Mouse (Mus musculus) spleen, adult 2 months (tissue): ENCODE data around the gene Syt1. TPM values are rescaled to one million over a fixed set of nuclear protein-coding genes. Genes with fewer than 3 reads are reported as not detected.

Source experiments
- DNase-seq, 2 experiments: peaks; one replicate each; pipeline versions ENCODE4 v3.0.0 to v3.0.0-alpha.2; 2012 to 2021; ENCODE audit warnings: low spot score in 2 of 2, low read depth in 1 of 2
- H3K27ac ChIP-seq: fragments of 200-500 bp; 2 replicates; pipeline ENCODE4 v1.5.1; 2012; ENCODE audit warnings: low read length, inconsistent platforms; ENCODE audit not compliant: insufficient read depth
- H3K27me3 ChIP-seq: fragments of 200-500 bp; 2 replicates; pipeline ENCODE4 v1.6.1; 2012; ENCODE audit warnings: mild to moderate bottlenecking, moderate library complexity, low read length, inconsistent platforms; ENCODE audit not compliant: control insufficient read depth, insufficient read depth
- H3K36me3 ChIP-seq: fragments of 200-500 bp; 2 replicates; pipeline ENCODE4 v1.6.1; 2012; ENCODE audit warnings: mild to moderate bottlenecking, low read length, inconsistent platforms; ENCODE audit not compliant: control insufficient read depth, insufficient read depth
- H3K4me1 ChIP-seq: fragments of 200-500 bp; 2 replicates; pipeline ENCODE4 v1.6.1; 2011; ENCODE audit warnings: inconsistent platforms; ENCODE audit not compliant: control insufficient read depth, insufficient read depth, insufficient read length
- H3K4me3 ChIP-seq: fragments of 200-500 bp; 2 replicates; pipeline ENCODE4 v1.5.1; 2011; ENCODE audit warnings: mild to moderate bottlenecking, inconsistent platforms; ENCODE audit not compliant: insufficient read depth, insufficient read length; ENCODE audit errors: extremely low read depth
- CTCF ChIP-seq: fragments of 200-500 bp; IDR thresholded peaks from 2 replicates; pipeline ENCODE4 v1.5.1; 2011; ENCODE audit warnings: mild to moderate bottlenecking, inconsistent platforms; ENCODE audit not compliant: insufficient read depth, insufficient read length, insufficient replicate concordance; ENCODE audit errors: extremely low read depth
- POLR2A ChIP-seq: fragments of 200-500 bp; IDR thresholded peaks from 2 replicates; pipeline ENCODE4 v1.6.1; 2011; ENCODE audit warnings: low read depth, low read length, inconsistent platforms
- WGBS: fragments of 180-500 bp; shearing (Covaris S2); methylation state at CpG from one replicate; pipeline ENCODE4 v1.1.7; 2018; 5-methylcytosine and 5-hydroxymethylcytosine counted together
- polyA plus RNA-seq: library from polyadenylated mRNA; depleted of rRNA; stranded (reverse); fragments of >200 nt; gene quantifications from 2 replicates; pipeline ENCODE4 v1.2.3, GENCODE M21; 2012

Gene Syt1
- polyA plus RNA-seq, 1 experiment, result 0.44 TPM

DNA sequence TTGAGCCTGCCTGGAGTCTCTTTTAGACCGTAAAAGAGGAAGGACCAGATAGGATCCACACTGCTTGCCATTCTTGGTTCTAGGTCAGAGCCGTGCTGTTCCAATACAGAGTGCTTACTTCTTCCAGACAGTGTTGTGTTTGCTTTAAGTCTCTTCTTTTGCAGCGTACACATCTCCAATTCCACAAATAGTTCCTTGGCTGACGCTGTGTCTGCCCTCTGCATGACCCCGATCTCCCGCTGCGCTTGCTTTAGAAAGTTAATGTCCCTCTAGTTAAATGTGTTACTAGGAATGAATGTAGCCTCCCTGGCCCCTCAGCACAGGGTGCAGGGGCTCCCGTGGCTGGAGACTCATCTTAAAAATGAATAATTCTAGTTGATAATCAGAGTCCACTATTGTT is 442.6 kb downstream of the Syt1 start:
- no peak overlapping the region for H3K27ac ChIP-seq
- TF ChIP-seq CTCF (no peak), POLR2A (no peak)
- H3K4me1 ChIP-seq, result no peaks in the 10 kb centered on the region
- H3K4me3 ChIP-seq, result no peak overlapping the region
- 54% methylated on average over 8 of the region's 8 CpGs for WGBS
- no peak for DNase-seq
- H3K27me3 ChIP-seq, result no peaks in the 10 kb centered on the region
- H3K36me3 ChIP-seq, result no peaks in the 10 kb centered on the region

DNA sequence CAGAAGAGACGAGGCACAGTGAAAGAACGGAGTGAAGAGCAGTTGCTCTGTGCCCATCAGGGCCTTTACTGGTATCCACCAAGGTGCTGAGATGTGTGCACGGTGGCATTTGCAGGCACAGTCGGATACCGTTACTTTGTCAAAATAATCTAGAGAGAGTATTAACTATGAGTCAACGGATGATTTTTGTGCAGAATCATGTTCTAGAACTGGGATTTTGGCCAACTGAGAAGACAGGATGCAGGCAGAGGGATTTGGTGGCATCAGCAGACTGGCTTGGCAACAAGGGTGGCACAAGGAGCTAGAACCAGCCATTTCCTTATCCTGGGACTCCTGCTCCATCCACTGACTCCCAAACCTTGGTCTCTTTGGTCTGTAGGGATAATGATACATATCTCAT is 443.3 kb downstream of the Syt1 start:
- TF ChIP-seq CTCF, result no peak
- H3K27me3 ChIP-seq, result no peaks in the 10 kb centered on the region
- 95% methylated on average over 6 of the region's 6 CpGs for WGBS

DNA sequence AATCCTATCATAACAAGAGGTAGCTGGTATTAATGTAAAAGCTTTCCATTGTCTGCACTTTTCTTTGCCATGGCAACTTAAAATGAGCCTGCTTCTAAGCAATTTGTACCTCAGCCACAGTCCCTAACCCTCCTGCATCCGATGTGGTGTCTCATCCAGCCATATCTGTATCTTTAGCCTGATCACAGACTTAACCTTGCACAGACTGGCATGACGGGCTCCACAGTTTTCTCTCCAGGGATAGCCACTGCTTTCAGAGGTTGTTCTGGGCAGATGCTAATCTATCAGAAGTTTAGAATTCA is 451.2 kb downstream of the Syt1 start:
- Histone ChIP-seq H3K27ac (no peak overlapping the region), H3K4me3 (no peak overlapping the region), H3K36me3 (no peaks in the 10 kb centered on the region), H3K4me1 (no peaks in the 10 kb centered on the region), H3K27me3 (no peaks in the 10 kb centered on the region)
- TF ChIP-seq CTCF (no peak), POLR2A (no peak)
- no peak for DNase-seq
- 86% methylated on average over 2 of the region's 2 CpGs for WGBS

More for the DNA sequence above, 443.3 kb downstream of the Syt1 start:
- Histone ChIP-seq H3K4me3 (no peak overlapping the region), H3K4me1 (no peaks in the 10 kb centered on the region), H3K27ac (no peak overlapping the region), H3K36me3 (no peaks in the 10 kb centered on the region)
- DNase-seq, result no peak

DNA sequence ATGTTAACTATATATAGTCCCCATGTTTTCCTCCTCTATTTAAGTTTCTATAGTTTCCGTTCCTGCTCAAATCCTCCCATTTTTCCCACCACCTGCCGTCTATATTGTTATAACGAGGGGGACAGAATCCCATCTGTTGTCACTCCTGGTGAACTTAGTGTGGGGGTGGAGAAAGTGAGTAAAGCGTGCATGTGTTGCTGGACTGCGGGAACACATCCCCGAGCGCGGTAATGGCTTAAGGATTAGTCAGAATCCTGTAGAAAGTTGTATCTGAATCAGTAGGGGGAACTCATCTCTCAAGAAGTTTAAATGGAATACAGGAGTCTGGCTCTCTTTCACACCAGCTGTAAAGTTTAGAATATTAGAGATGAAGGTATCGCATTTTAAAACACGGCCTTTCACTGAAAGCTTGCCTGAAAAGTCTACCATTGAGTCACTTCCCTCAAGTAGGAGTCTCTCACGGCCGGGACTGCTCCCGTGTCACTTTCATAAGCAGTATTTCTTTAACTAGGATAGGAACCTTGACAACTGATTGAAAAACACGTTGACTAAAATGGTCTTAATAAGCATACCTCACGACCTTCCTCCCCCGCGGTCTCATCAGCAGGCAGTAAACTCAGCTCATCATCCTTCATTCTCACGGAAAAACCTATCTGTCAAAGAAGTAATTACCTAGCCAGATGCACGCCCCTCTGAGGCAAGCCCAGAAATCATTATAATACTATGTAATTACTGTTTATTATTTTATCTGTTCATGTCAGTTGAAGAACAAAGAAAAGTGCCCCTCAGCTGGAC is 451.8 kb downstream of the Syt1 start:
- 90% methylated on average over 19 of the region's 19 CpGs for WGBS
- Histone ChIP-seq H3K4me3 (no peak overlapping the region), H3K27me3 (no peaks in the 10 kb centered on the region), H3K4me1 (no peaks in the 10 kb centered on the region), H3K36me3 (no peaks in the 10 kb centered on the region), H3K27ac (no peak overlapping the region)
- TF ChIP-seq POLR2A, result no peak
- no peak for TF ChIP-seq CTCF
- no peak for DNase-seq

DNA sequence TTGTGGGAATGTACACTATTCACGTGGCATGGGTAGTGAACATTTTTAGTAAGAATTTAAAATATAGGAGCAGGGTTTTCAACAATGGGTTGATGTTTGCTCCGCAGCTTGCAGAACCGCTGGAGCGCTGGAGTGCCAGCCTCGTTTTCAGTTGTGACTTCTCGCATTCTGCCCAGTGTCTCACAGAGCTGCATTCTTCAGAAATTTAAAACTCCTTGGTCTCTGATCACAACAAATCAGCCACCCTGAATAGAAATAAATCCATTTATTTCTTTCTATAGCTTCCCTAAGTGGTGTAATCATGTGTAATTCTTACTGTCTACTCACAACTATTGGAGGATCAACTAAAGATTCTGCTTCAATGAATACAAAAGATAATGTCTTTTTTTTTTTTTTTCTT is 458.2 kb downstream of the Syt1 start:
- Histone ChIP-seq H3K36me3 (no peaks in the 10 kb centered on the region), H3K27ac (no peak overlapping the region), H3K4me3 (no peak overlapping the region), H3K4me1 (no peaks in the 10 kb centered on the region), H3K27me3 (no peaks in the 10 kb centered on the region)
- 92% methylated on average over 6 of the region's 6 CpGs for WGBS
- DNase-seq, result no peak
- TF ChIP-seq CTCF (no peak), POLR2A (no peak)

DNA sequence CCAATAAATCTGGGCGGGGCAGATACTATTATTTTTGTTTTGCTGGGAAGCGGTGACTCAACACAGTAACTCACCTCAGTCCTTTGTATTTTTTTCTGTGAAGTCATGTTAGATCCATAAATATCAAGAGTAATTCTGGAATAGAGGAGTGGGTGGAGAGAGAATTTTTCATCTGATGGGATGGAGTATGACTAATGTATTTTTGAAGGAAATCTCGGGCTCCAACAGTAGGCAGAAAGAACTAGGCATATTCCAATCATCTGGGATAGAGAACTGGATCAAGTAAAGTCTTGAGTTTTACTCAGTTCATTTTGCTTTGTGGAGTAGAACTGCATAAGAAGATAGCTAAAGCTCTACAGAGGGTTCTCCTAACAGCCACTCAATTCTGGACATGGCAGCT is 465.1 kb downstream of the Syt1 start:
- H3K27me3 ChIP-seq, result no peaks in the 10 kb centered on the region
- H3K36me3 ChIP-seq, result no peaks in the 10 kb centered on the region
- no peaks in the 10 kb centered on the region for H3K4me1 ChIP-seq
- no peak overlapping the region for H3K4me3 ChIP-seq
- TF ChIP-seq CTCF (no peak), POLR2A (no peak)
- H3K27ac ChIP-seq, result no peak overlapping the region
- DNase-seq, result no peak
- WGBS, result 86% methylated on average over 3 of the region's 3 CpGs

DNA sequence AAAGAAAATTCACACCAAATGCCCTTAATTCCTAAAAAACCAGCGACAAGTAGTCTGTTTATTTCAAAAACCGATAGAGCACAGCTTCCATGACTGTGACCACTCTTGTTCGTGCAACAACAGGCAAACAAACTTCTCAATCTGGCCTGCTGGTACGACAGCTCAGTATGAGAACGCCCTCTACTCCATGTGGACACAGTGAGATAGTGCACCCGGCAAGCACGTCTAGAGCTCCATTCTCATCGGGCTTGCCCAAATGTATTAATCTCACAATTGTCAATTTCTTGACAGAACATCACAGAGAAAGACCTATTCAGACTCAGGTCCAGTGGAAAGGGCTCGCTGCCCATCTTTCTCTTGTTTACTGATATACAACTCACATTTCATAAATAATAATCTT is 469.2 kb downstream of the Syt1 start:
- Histone ChIP-seq H3K27ac (no peak overlapping the region), H3K36me3 (no peaks in the 10 kb centered on the region), H3K4me3 (no peak overlapping the region), H3K27me3 (no peaks in the 10 kb centered on the region), H3K4me1 (no peaks in the 10 kb centered on the region)
- DNase-seq, result no peak
- 83% methylated on average over 9 of the region's 9 CpGs for WGBS
- TF ChIP-seq POLR2A (no peak), CTCF (no peak)

DNA sequence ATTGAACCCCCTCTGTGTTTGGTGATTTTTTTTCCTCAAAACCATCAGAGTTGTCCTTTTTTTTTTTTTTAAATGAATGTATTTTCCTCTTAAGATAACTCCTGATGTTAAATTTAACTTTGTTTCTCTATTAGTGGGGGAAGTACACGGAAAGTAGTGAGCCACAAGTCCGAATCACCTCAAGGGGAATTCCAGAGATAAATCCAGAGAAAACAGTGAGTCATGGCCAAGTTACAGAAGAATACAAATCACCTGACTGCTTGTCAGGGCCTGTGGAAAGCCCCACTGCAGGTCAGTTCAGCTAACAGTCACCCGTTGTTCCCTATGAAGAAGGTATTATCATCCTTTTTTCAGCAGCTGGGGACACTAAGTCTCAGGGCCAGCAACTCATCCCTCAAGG is 472.2 kb downstream of the Syt1 start:
- no peak for DNase-seq
- 61% methylated on average over 3 of the region's 3 CpGs for WGBS
- Histone ChIP-seq H3K36me3 (no peaks in the 10 kb centered on the region), H3K27me3 (no peaks in the 10 kb centered on the region), H3K27ac (no peak overlapping the region), H3K4me3 (no peak overlapping the region), H3K4me1 (no peaks in the 10 kb centered on the region)
- no peak for TF ChIP-seq CTCF
- TF ChIP-seq POLR2A, result no peak
